Mouse (Mus musculus): ENCODE results near the gene Gpr183.

DNA sequence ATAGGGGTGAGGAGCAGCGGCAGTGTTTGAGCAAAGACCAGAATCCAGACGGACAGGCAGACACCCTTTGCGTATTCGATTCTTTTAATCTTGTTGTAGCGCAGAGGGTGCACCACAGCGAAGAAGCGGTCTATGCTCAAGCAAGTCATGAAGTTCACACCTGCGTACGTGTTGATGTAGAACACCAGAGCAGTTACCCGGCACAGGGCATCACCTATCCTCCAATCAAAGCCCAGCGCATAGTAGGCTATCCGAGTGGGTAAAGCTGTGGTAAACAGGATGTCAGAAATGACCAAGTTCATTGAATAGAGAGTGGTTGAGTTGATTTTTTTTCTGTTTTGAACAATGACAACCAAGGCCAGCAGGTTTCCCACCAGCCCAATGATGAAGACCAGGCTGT lies 10.4 kb downstream of the Gpr183 start:
- TF ChIP-seq CTCF (IDR thresholded peaks at IDR 0.05 in 2 of 3, conservative IDR thresholded peaks at IDR 0.05 in 1 of 3; ENCODE audit: control insufficient read depth in 1 of 3, insufficient read depth in 1 of 3, low read depth in 2 of 3, low read length in 3 of 3, poor library complexity in 1 of 3, severe bottlenecking in 1 of 3) (no peak), MAFK (IDR thresholded peaks at IDR 0.05; ENCODE audit: borderline replicate concordance, low read depth, low read length) (no peak), CHD1 (IDR thresholded peaks at IDR 0.05; ENCODE audit: low read depth, low read length) (no peak), USF1 (IDR thresholded peaks at IDR 0.05; ENCODE audit: low read depth, low read length) (no peak), POLR2A (IDR thresholded peaks at IDR 0.05; ENCODE audit: control insufficient read depth in 1 of 2, insufficient read depth in 1 of 2, low read depth in 1 of 2, low read length in 2 of 2, poor library complexity in 1 of 2) (no peak), KAT2A (conservative IDR thresholded peaks at IDR 0.05; ENCODE audit: low read depth, low read length) (no peak), MEF2A (IDR thresholded peaks at IDR 0.05; ENCODE audit: extremely low read depth, insufficient replicate concordance, low read depth, low read length, poor library complexity, severe bottlenecking) (no peak), USF2 (IDR thresholded peaks at IDR 0.05; ENCODE audit: borderline replicate concordance in 1 of 2, insufficient read depth in 1 of 2, low read depth in 1 of 2, low read length in 2 of 2) (no peak), MYC (IDR thresholded peaks at IDR 0.05; ENCODE audit: low read depth, low read length) (no peak), CHD2 (IDR thresholded peaks at IDR 0.05; ENCODE audit: low read length) (no peak)

Data from MEL (cell line).